Mouse (Mus musculus): ENCODE data around the gene Entpd2.
A peak's percentile ranks its signal among the peaks of the same experiment; 100 is the strongest.
"Not testable (repeated sequence)": the region's sequence is repeated elsewhere in the genome, so short reads cannot be mapped to it uniquely, and the experiment has no call there.

Entpd2 gene

GRCm38 (mm10) chr2:25394281-25395221 is 1.1 kb upstream of the Entpd2 start:
- DNase-seq (ENCODE audit: low spot score) = peak; percentile 52

GRCm38 (mm10) chr2:25396597-25396983 is 916 bp downstream of the Entpd2 start:
- peak; percentile 56 for DNase-seq (ENCODE audit: low spot score)

- no peak for DNase-seq (ENCODE audit: low spot score)
Observed at GRCm38 (mm10) chr2:25397010-25397409, 1.3 kb downstream of the Entpd2 start.

GRCm38 (mm10) chr2:25398065-25398464 is 2.4 kb downstream of the Entpd2 start:
- no peak for DNase-seq (ENCODE audit: low spot score)

- DNase-seq (ENCODE audit: low spot score) = no peak
Observed at GRCm38 (mm10) chr2:25399051-25399450, 3.4 kb downstream of the Entpd2 start, which contains the start of gene Npdc1. Gene Npdc1 (plus strand): TSS chr2:25399351.

GRCm38 (mm10) chr2:25400291-25400690 is 4.6 kb downstream of the Entpd2 start:
- no peak for DNase-seq (ENCODE audit: low spot score)

- DNase-seq (ENCODE audit: low spot score) = peak; percentile 72
Observed at GRCm38 (mm10) chr2:25400764-25401163, 5.1 kb downstream of the Entpd2 start.

GRCm38 (mm10) chr2:25402377-25402971 is 6.8 kb downstream of the Entpd2 start:
- DNase-seq (ENCODE audit: low spot score) = peak; percentile 72

- peak; percentile 56 for DNase-seq (ENCODE audit: low spot score)
Observed at GRCm38 (mm10) chr2:25402972-25403601, 7.4 kb downstream of the Entpd2 start.

- no peak for DNase-seq (ENCODE audit: low spot score)
Observed at GRCm38 (mm10) chr2:25403994-25404393, 8.3 kb downstream of the Entpd2 start.

- no peak for DNase-seq (ENCODE audit: low spot score)
Observed at GRCm38 (mm10) chr2:25408908-25409307, 13.2 kb downstream of the Entpd2 start.

- DNase-seq (ENCODE audit: low spot score) = not testable (repeated sequence)
Observed at GRCm38 (mm10) chr2:25413436-25413835, 17.8 kb downstream of the Entpd2 start.

- DNase-seq (ENCODE audit: low spot score) = no peak
Observed at GRCm38 (mm10) chr2:25417426-25417825, 21.8 kb downstream of the Entpd2 start.

- DNase-seq (ENCODE audit: low spot score) = no peak
Observed at GRCm38 (mm10) chr2:25421896-25422295, 26.2 kb downstream of the Entpd2 start.

- DNase-seq (ENCODE audit: low spot score) = no peak
Observed at GRCm38 (mm10) chr2:25422587-25423410, 27.1 kb downstream of the Entpd2 start, which contains the start of gene Fut7. Gene Fut7 (plus strand): TSS chr2:25423267.

GRCm38 (mm10) chr2:25423626-25424025 is 28.0 kb downstream of the Entpd2 start:
- DNase-seq (ENCODE audit: low spot score) = no peak

- no peak for DNase-seq (ENCODE audit: low spot score)
Observed at GRCm38 (mm10) chr2:25425481-25425880, 29.8 kb downstream of the Entpd2 start.

- DNase-seq (ENCODE audit: low spot score) = peak; percentile 50
Observed at GRCm38 (mm10) chr2:25426721-25427191, 31.1 kb downstream of the Entpd2 start.

- no peak for DNase-seq (ENCODE audit: low spot score)
Observed at GRCm38 (mm10) chr2:25427256-25427655, 31.6 kb downstream of the Entpd2 start.

GRCm38 (mm10) chr2:25428442-25429236 is 33.0 kb downstream of the Entpd2 start, which contains the start of gene Abca2:
Gene Abca2 (plus strand): TSS chr2:25428703.
- DNase-seq (ENCODE audit: low spot score) = peak; percentile 93

All from testis, postnatal 14 days (tissue).